In the genomic region with DNA sequence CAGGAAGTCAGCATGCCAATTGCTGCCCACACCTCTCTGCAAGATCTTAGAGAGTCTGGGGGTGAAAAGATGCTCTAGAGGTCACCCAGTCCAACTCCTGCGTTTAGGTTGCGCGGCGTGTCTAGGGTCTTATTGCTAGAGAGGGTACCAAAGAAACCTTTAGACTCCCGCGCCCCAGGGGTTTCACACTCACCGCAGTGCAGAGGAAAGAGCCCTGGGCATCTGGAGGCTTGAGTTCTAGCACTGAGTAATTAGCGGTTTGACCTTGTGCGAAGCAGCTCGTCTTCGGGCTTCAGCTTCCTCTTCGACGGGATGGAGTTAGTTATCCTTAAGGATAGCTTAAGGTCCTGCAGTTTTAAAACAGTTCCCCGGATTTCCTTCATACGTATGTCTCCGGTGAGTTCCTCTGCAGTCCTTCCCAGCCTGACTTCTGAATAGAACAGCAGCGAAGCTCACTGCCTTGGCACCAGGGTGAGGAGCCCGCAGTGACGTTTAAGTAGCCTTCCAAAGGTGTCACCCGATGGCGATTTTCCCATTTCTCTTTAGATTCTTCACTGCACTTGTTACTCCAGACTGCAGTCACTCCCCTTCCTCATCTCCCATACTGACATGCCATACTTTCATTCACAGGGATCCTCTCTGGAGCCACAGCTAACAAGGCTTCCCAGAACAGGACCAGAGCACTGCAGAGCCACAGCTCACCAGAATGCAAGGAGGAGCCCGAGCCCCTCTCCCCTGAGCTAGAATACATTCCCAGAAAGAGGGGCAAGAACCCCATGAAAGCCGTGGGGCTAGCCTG, we compare ENCODE assay signal across 1 mouse cellular context.
TF ChIP-seq lines count a peak whose summit lies in the region.

No protein-coding gene starts in this region.

TF ChIP-seq in C2C12, 6 proteins besides CTCF, POLR2A, EP300 and RAD21 (continued from another document):
- TF ChIP-seq MYOD1 (IDR thresholded peaks at IDR 0.05; ENCODE audit: control insufficient read depth, insufficient read length, low read depth): no peak
- TF ChIP-seq FOSL1 (IDR thresholded peaks at IDR 0.05; ENCODE audit: insufficient read depth, low read length, poor library complexity, severe bottlenecking): no peak
